Mouse (Mus musculus) olfactory bulb, adult 2 months (tissue): Measurements from ENCODE around the gene Gm7029.

ENCODE experiments used
- CTCF ChIP-seq: fragments of 200-500 bp; IDR thresholded peaks from 2 replicates; pipeline ENCODE4 v1.5.1; 2012; ENCODE audit warnings: low read depth, mild to moderate bottlenecking, low read length, moderate library complexity; ENCODE audit not compliant: insufficient read depth
- POLR2A ChIP-seq: fragments of 200-500 bp; IDR thresholded peaks from 2 replicates; pipeline ENCODE4 v1.6.1; 2012; ENCODE audit warnings: mild to moderate bottlenecking, low read depth, low read length, moderate library complexity; ENCODE audit not compliant: insufficient read depth

DNA sequence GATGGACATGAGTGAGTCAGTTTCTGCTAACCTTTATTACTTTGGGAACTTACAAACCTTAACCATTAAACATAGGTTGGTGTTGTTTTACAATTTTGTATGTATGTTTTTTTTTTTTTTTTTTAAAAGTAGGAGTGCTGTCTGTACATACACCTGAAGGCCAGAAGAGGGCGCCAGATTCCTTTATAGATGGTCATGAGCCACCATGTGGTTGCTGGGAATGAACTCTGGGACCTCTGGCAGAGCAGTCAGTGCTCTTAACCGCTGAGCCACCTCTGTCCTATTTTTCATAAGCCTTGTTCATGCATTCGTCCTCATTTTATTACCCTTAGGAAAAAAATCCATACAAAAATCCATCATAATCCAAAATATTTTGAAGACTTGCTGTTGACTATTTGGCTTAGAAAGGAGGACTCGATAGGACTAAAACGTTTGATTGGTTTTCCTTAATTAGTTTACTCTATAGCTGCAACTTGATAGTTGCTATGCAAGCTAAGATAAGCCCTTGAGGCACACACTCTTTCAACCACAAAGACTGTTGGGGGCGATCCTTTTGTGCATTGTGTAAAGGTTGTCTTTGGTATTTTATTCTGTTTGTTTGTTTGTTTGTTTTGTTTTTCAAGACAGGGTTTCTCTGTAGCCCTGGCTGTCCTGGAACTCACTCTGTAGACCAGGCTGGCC lies 23.6 kb downstream of the Gm7029 start:
- no peak for TF ChIP-seq CTCF
- TF ChIP-seq POLR2A, result no peak
